Mouse (Mus musculus) stomach, postnatal 0 days (tissue): ENCODE results near the gene Gm5431.

Experiments
- CTCF ChIP-seq: IDR thresholded peaks from 2 replicates; pipeline ENCODE4 v1.5.1; 2016; ENCODE audit warnings: antibody characterized with exemption, low read depth, mild to moderate bottlenecking, moderate library complexity
- EP300 ChIP-seq: optimal IDR thresholded peaks from 2 replicates; pipeline ENCODE3; 2016; ENCODE audit warnings: antibody characterized with exemption

GRCm38 (mm10) chr11:48902021-48902420, at the start of gene Gm5431:
- no peak for TF ChIP-seq EP300
- no peak for TF ChIP-seq CTCF
